Mouse (Mus musculus) adrenal gland, adult 18-20 months (tissue): ENCODE measurements around the gene Pcnp. TPM values are rescaled to one million over a fixed set of nuclear protein-coding genes. Genes with fewer than 3 reads are reported as not detected.
A peak's percentile ranks its signal among the peaks of the same experiment; 100 is the strongest.

Experiments
- DNase-seq, 2 experiments: peaks; one replicate each; pipeline ENCODE4 v3.0.0; 2021 to 2022; ENCODE audit warnings: low spot score in 2 of 2
- total RNA-seq, 2 experiments: library from RNA; stranded (reverse); gene quantifications; 1 replicate in 1 of 2; 2 replicates in 1 of 2; pipeline ENCODE4 v1.2.3; 2021

Pcnp gene
- total RNA-seq, 2 experiments from 2014 or later = 110 to 123 TPM

DNA sequence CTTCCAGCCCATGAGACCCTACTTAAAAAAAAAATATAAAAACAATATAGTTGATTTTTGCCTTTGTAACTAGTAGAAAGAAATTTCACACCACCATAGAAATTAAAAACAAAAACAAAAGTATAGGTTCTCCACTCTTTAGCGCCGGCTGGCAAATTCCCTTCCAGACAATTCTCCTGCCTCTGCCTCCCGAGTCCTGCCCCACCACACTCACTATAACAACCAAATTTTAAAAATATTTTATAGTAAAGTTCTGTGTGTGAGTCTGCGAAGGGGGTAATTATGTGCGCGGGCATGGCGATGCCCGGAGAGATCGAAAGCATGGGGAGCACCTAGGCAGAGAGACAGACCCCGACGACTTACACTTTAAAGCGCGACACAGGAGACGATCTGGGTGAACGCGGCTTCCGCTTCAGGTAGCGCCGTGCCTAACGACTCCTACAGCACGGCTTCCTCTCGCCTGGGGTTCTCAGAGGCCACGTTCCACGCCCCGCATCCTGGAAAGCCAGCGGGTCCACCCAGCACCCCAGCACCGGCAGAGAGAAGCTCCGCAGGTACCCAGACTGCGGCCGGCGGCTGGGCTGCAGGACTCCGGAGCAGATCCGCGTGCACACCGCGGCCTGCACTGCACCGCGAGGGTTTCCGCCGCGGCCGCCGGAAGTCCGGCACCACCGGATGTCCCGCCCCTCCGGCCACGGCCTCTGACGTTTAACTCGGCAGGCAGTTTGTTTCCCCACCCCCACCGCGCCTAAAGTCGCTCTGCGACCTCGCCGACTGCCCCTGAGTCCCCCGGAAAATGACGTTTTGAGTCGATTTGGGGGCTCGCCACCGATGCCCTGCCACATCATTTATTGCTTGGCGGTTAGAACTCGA is 7.8 kb upstream of the Pcnp start, which contains the start of gene Trmt10c:
Gene Trmt10c, minus strand, starts transcription at position 682 of the 873 bp plus-strand sequence.
- DNase-seq = peak; percentile 94

DNA sequence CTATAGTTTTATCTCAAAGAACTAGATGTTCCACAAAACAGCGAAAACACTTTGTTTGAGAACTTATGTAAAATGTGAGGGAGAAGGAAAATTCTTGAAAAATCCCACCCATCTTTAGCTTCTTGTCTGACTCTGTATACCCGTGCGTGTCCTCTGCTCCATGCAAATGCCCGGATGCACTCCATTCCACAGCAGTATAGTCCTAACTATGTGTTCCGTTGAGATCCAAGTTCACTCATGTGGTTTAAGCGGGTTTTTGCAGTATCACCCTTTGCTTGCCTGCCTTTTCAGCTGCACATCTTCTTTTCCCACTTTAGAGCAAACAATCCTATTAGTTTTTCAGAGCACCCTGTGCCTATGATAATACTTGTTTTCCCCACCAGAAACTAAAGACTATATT is 7.0 kb upstream of the Pcnp start:
- DNase-seq = no peak

DNA sequence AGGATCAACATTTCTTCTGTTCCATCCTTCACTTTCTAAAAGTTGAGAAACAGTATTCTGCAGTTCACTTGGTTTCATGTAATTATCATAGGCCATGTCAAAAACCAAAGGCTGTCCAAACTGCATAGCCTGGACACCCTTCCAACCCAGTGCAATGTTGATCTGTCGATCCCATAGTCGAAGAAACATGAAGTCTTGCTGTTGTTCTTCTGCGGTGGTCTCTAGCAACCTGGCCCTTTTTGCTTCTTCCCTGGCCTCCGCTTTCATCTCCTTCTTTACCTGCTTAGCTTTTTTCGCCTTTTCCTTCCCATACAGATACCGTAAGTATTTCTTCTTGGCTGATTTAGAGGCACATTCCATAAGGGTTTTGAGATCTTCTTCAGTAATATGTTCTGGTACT is 5.0 kb upstream of the Pcnp start:
- DNase-seq = no peak

DNA sequence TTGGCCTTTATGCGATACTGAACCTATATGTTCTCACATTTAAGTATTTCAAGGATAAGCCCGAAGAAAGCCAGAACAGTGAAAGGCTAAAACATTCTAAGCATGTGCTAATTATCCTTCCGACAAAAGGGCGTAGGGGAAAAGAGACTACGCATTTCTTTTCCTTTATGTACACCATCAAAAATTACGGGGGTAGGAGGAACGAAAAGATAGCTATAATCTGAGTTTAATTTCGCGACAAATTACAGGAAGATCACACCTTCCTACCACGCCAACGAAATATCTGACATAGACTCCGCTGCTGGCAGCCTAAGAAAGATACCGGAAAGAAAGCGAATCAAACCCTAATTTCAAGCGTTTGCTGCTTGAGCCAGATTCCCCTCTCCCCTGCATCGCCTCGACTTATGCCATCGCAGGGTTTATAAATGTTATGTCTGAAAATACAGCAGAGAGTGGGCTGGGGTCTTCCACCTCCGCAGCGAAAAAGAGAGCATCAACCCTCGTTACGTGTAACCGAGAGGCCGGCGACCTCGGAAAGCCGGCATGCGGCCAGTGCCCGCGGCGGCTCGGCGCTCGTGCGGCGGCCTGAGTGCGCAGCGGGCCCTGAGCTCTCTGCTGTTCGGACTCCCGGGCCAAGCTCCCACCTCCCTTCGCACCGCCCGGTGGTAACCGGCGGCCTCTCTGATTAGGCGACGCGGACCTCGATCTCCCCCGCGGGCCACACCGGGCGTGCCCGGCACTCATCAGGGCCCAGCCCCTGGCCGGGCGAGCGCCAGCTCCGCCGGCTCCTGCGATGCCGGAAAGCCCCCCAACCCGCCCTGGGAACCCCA is 602 bp downstream of the Pcnp start:
- no peak for DNase-seq

DNA sequence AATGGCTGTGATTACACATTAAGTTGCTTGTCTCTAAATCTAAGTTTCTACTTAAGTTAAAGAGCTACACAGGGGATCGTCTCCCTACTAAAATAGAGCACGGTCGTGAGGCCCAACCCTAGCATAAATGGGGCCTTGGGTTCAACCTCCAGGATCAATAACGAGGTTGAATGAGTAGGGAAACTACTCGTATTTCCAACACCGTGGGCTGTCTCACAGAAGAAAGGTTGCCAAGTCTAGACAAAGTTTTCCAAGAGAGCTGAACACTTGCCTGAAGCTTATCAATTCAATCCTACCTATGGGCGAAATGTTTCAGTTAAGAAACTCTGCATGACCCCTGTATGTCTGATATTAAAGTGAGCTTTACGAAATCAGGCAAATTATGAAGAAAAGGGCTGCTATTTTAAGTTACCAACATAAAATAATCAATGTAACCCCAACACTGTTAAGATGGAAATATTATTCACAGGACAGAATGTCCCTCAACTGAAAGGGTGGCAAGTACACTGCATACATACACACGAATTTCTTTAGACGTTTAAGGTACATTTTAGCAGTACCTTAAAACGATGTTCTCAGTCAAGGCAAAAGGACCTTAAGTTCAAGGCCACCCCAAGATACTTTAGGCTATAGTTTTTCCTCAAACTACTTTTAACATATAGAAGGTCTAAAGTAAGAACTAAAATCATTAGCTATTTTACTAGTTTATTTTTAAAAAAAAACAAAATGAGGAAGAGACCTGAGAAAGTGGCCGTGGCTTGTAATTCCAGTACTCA is 1.5 kb downstream of the Pcnp start:
- DNase-seq = no peak

DNA sequence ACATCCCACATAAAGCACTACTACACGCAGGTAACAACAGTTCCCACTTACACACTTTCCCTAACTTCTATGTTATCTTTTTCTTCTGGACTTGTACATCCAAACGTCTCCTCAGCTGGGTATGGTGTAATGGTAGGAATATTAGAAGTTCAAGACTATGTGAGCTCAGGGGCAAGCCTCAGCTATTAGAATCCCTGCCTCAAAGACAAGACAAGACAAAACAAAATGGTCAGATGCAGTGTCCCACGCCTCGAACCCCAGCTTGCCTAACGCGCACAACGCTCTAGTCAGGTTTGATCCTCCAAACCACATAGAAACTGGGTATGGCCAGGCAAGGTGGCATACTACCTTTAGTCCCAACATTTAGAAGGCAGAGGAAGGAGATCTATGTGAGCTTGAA is 9.9 kb downstream of the Pcnp start:
- no peak for DNase-seq

DNA sequence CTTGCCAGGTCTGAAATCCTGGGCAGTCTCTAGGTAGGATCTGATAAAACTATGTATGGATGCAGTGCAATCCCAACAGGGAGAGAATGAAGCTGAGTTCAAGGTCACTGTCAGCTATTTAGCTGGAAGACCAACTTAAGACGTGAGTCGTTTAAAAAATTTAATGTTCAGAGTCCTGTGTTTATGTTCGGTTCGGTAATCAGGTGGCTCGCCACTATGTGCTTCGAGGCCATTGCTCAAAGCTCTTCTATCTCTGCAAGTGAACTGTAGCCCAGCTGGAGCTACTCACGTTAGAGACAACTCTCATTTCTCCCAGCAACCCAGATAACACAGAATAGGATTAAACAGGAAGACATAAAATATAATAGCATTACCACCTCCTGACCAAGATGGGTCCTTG is 15.5 kb downstream of the Pcnp start:
- DNase-seq = no peak

DNA sequence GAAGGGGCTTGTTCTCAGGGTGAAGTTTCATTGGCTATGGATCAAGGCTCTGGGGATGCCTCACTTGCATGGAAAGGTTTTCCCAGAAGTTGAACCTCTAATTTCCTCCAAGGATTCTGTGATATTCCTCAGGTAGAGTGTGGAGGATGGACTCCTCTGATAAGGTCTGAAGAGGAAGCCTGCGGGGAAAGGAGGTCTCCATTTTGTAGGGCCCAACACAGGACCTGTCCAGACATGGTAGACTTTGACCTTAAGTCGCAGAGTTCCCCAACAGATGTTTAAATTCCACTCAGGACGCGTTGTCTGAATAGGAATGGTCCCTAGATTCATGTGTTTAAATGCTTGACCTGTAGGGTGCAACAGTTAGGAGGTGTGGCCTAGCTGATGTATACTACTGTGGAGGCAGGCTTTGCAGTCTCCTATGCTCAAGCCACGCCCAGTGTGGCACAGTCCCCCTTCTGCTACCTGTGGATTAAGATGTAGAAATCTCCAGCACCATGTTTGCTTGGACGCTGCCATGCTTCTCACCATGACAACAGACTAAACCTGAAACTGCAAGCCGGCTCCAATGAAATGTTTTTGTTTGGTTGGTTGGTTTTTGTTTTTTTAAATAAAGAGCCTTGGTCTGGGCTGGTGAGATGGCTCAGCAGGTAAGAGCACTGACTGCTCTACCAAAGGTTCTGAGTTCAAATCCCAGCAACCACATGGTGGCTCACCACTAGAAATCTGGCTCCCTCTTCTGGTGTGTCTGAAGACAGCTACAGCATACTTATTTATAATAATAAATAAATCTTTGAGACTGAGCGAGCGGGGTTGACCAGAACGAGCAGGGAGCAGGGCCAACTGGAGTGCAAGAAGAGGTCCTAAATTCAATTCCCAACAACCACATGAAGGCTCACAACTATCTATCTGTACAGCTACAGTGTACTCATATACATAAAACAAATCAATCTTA is 16.5 kb downstream of the Pcnp start:
- DNase-seq = no peak

DNA sequence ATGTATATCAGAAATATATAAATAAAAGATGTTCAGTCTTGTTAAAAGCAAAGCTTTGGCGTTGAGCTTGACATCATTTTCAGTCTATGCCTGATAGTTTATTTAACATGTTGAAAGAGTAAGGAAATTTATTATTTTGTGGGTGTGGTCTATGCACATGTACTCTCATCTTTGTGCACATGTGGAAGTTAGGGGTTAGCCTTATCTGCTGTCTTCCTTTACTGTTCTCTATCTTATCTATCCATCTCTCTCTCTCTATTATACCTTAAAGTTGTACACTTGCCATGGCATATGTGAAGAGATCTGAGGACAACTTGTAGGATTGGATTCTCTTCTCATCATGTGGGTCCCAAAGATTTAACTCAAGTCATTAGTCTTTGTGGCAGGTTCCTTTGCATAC is 20.7 kb downstream of the Pcnp start:
- no peak for DNase-seq

DNA sequence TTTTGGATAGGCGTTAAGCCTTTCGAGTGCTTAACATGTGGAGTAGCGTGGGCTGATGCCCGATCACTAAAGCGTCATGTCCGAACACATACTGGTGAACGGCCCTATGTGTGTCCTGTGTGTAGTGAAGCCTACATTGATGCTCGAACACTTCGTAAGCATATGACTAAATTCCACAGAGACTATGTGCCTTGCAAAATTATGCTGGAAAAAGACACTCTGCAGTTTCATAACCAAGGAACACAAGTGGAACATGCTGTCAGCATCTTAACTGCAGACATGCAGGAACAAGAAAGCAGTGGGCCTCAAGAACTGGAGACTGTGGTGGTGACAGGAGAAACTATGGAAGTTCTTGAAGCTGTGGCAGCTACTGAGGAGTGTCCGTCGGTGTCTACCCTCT is 22.7 kb downstream of the Pcnp start:
- no peak for DNase-seq

DNA sequence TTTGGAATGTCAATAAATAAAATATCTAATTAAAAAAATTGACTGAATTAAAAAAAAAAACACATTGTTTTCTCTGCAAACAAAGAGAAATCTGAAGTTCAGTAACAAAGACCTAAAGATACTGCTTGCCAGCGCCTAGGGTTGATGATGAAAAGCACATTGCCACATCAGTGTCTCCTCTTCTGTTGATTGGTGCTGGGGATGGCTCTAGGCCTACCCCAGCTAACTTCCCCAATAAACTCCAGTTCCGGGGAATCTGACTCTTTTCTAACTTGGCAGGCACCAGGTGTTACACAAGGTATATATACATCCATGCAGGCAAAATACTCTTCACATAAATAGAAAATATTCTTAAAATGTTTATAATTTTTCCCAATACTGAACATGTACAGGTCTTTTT is 35.3 kb downstream of the Pcnp start:
- DNase-seq = no peak

DNA sequence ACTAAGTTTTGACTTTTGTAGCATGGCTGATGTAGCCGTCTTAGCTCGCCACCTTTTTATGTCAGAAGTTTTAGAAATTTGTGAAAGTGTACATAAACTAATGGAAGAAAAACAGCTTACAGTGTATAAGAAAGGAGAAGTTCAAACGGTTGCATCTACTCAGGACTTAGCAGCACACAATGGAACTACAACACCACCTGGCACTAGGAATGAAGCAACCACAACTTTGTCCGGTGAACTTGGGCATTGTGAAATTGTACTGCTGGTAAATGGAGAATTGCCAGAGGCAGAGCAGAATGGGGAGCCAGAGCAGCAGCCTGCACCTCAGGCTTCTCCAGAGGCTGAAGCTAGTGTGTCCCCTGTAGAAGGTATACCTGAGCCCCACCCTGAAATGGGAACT is 39.2 kb downstream of the Pcnp start:
- no peak for DNase-seq

DNA sequence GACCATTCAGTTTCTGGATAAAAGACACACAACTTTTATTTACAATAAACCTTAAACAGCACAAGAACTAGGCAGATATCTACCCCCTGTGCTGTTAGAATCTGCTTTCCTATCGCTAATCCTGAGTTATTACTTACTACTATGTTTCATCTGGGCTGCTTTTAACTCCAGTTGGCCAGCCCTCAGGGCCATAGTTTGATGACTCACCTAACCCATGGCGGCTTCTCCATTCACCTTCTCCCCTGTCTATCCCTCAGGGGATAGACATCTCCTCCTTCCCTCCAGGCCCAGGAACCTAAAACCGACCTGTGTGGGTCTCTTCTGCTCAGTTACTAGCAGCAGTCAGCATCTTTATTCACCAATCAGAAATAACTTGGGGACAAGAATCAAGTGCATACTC is 43.5 kb downstream of the Pcnp start:
- no peak for DNase-seq

DNA sequence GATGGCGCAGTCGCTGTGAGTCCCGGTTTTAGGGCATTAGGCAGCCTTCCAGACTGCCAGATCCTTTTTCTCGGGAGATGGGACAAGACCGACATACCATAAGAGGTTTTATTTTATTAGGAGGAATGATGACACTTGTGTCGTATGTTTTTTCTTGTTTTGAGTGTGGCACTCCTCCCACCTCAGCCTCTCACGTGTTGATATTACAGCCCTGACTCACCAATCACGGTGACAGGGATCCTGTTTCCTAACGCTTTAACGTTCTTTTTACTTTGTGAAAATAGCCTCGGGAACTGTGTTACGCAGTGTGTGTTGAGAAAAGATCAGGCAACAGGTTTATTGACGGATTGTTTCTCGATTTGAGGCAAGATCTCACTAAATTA is 54.6 kb downstream of the Pcnp start:
- peak; percentile 28 to 36 for DNase-seq

DNA sequence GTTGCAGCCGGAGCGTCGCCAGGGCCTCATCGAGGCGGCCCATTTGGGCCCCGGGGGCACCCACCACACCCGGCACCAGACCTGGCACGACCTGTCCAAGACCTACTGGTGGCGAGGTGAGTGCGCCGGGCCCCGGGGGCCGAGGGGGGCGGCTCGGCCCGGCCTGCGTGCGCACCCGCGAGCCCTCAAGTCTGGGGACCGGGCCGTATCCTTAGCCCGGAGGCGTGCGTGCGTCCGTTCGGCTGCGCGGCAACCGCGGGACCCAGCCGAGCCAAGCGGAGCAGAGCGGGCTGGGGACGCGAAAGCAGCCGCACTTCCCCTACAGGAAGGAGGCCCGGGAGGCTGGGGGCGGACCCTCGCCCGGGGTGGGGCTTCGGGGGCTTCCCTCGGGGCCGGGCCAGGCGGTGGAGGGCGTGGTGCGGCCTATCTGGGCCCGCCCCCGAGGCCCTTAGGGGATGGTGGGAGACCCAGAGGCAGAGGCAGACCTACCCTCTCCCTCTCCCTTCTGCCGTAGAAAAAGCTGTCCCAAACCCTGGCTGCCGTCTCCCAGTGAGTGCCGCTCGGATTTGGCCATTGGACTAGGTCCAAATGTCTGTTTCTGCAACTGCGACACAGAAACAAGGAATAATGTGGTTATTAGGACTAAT is 55.2 kb downstream of the Pcnp start:
- DNase-seq = peak; percentile 86 to 87

DNA sequence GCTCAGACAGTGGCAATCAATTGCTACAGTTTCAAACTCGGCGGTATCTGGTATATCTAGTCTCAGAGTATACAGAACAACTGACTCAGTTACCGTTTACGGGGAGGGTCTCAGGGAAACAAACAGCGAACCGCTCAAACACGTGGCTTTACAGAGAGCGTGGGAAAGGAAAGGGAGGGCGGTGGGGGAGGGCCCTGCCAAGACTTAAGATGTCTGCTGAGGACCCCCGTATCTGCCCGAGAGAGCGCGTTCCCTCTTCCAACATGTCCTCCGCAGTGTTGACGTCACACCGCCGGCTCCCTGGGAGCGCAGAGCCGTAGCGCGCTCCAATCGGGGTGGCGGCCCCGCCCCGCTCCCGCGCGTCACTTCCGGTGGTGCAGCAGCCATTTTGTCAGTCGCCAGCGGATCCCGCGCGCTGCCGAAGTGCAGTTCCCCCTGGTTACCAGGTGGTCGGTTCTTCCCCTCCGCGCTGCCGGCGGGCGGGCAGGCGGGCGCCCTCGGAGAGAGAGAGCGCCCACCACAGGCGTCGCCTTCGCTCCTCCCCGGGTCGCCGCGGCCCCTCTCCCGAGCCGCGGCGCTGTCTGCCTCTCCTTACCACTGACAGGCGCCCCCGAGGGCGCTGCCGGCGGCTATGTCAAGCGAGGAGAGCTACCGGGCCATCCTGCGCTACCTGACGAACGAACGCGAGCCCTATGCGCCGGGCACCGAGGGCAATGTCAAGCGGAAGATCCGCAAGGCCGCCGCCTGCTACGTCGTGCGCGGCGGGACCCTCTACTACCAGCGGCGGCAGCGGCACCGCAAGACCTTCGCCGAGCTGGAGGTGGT is 55.9 kb downstream of the Pcnp start, which contains the start of gene Zbtb11:
Gene Zbtb11, plus strand, starts transcription at position 453 of the 825 bp plus-strand sequence.
- peak; percentile 99 for DNase-seq

DNA sequence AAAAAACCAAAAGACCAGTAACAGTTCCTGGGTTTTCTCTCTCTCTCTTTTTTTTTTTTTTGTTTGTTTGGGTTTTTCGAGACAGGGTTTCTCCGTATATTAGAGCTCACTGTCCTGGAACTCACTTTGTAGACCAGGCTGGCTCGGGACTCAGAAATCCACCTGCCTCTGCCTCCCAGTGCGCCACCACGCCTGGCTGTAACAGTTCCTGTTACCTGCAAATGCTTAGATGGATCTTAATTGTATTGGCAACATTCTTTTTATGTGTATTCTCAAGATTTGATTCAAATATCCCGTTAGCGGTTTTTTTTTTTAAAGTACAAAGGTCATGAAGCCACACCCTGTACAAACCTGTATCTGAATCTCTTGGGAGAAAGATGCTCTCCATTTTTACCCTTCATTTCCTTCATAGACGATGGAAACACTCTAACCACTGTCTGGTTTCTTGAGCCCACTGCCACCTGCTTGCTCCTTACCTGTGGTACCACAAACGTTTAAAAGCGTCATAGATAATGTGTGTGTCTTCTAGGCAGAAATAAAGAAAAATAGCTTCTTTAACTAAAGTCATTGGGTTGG is 56.8 kb downstream of the Pcnp start:
- no peak for DNase-seq
